Mouse (Mus musculus) retina, postnatal 1 day (tissue): ENCODE data around the gene Myo1e.

Source experiments
- DNase-seq: peaks from one replicate; pipeline ENCODE4 v3.0.0-alpha.2; 2012

The Myo1e gene

DNA sequence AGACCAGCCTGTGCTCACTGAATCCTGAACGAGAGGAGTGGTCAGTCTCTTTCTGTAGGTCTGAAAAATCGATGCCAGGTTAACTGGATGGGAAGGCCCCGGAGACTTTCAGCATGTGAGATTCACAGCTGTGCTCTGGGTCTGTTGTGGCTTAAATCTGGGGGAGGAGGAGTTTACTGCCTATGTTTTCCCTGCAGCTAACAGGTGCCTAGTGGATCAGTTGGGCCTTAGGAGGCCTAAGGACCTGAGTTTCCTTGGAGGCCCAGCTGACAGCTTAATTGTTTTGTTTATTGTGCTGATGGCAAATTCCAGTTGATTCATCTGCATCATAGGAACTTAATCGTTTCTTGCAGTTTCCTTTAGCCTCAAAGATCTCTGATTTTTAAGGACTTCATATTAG lies 16.0 kb downstream of the Myo1e start:
- DNase-seq: no peak

DNA sequence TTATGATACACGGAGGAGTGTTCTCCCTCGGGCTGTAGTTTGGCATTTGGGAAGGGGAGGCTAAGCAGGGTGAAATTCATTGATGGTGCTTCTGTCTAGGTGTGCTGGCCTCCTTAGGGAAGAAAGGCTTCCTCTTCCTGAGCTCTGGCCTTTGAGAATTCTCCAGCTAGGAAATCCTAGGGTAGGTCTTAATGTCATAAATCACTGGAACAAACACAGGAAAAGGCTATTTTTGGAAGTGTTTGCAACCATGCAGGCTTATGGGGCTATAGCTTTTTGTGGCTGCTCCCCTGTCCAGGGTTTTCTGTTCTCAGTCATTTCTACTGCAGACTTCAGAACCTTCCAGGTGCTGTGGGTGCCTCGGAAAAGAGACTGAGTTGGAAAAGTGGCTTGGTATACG lies 16.9 kb downstream of the Myo1e start:
- no peak for DNase-seq

DNA sequence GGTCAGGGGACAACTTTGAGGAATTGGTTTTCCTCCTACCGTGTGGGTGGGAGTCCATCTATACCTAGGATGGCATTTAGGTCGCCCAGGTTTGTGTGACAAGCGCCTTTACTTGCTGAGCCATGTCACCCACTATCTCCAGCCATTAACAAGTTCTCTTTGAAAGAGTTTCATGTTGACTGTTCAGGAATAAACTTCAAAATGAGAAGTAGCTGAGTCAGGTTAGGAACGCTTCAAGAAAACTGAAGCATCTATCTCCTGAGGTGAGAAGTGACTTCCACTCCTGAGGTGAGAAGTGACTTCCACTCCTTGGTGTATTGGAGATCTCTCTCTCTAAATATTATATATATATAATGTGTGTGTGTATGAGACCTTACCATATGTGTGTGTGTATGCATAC lies 19.2 kb downstream of the Myo1e start:
- no peak for DNase-seq

DNA sequence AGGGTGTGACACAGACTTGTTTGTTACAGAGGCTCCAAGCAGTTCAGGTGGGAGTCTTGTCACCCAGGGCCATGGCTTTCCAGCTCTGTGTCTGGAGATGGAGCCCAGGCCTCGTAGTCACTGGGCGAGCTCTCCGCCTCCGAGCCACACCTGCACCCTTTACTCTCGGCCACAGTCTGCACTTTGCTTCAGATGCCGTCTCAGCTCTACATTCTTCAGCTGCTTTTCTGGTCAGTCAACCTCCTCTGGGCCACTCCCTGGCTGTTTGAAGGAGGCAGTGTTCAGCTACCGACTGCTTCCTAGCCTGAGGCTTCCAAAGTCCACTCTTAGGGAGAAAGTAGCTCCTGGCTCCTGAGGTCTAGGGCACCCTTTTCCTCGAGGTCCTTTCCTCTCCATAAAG lies 22.7 kb downstream of the Myo1e start:
- DNase-seq: no peak

DNA sequence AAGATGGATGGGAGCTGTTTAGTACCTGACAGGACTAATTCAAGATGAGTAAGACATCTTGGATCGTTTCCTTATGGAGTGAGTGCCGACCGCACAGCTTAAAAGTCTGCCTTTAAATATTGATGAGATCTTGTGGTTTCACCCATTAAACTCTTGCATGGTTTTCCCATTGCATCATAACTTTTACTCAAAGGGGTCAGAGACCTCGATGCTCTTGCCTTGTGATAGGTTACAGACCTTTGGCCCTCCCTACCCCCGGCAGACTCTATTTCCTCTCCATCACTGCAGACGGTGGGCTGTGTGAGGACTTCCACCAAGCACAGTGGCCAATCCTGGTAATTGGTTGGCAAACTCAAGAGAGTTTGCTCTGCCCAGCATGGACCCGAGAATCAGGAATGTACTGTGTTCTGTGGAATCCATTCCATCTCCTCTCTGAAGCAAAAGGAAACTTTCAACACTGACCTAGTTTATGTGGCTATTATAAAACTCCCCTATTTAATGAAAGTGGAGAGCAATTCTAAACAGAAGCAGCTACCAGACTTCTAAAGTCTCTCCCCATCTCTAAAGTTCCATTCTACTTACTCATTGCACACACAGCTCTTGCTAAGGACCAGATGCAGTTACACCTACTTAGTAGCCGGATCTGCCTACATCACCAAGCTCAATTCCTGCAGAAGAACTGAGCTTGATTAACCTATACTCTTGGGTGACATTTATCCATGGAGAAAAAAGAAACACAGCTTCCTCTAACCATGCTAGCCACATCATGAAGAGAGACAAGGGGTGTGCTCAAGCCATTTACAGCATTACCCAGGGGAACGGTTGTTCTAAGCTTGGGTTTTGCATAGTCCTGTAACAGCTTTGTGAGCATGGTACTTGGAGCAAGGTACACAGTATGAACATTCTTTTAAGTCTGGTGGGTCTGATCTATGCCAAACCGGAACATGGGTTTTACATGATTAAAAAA lies 25.2 kb downstream of the Myo1e start:
- no peak for DNase-seq

DNA sequence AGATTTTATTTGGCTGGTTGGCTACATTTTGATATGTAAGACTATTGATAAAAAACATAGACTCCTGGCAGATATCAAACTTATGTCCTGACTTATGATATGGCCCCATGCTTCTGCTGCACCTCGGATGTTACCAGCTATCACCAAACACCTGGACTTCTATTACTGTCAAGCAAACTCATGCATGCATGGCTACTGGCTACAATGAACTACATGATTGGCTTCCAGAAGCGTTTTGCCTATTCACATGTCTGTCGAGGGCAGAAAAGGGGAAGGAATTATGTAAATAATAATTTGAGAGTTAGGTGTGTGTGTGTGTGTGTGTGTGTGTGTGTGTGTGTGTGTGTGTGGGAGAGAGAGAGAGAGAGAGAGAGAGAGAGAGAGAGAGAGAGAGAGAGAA lies 30.0 kb downstream of the Myo1e start:
- no peak for DNase-seq

DNA sequence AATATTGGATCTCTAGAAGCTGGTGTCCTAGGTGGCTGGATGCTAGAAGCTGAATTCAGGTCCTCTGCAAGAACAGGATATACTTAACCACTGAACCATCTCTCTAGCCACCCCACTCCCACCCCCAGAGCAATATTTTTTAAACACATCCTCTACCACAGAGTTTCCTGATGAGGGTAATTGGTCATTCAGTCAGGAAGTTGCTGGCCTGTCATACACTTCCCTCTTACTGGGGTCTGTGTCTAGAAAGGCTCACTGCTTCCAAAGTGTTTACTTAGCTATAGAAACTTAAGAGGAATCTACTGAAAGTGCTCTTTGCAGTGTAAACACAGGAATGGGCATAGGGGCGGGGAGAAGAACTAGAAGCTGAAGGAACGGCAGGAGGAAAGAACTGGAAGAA lies 30.4 kb downstream of the Myo1e start:
- no peak for DNase-seq

DNA sequence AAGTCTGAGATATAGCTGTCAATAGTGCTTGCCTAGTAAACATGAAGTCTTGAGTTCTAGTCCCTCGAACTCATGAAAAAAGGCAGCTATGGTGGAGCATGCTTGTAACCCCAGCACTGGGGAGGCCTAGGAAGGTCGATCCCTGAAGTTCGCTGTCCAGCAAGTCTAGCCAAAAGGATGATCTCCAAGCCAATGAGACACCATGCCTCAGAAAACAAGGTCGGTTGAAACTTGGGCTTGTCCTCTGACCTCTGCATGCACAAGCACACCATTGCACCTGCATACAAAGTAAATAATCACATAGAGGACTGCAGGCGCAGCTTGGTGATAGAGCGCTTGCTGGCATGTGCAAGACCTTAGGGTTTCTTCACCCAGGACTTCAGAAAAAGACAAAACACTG lies 31.2 kb downstream of the Myo1e start:
- DNase-seq: no peak

DNA sequence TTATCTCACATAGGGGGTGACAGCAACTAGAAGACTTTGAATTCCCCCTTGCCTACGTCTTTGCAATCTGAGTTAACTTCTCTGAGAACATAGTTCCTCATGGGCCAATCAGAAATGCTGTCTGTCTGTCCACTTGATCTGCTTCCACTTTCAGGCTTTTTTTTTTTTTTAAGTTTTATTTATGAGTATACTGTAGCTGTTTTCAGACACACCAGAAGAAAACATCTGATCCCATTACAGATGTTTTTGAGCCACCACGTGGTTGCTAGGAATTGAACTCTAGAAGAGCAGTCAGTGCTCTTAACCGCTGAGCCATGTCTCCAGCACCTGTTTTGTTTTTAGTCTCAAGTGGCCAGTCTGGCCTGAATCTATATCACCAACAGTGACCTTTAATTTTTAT lies 32.1 kb downstream of the Myo1e start:
- DNase-seq: no peak

DNA sequence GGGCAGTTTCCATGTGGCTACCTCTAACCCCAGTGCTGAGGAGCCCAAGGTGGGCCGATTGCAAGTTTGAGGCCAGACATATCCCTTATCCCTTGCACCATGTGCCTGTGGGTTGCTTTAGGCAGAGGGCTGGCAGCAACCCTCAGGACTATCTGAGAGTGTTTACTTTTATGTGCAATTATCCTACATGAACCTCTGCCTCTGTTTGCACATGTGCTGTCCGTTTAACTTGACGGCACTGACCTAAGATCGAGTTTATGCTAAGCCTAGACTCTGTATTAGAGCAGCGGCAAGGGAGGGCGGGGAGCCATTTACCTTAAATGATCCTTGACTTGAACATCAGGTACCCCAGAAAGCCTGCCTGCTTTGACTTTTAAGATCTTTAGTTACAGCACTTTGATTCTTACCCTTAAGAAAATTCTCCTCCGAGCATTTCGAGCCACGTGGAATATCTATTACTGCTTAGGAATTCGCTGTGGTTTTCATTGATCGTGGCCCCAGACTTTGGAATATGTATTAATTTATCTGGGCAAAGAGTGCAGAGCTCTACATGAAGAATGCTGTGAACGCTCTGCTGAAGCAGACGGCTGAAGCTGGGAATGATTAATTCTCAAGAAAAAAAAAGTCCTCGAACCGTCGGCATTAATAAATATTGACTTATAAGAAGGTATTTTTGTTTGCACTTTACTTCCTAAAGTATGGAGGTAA lies 33.7 kb downstream of the Myo1e start:
- no peak for DNase-seq

DNA sequence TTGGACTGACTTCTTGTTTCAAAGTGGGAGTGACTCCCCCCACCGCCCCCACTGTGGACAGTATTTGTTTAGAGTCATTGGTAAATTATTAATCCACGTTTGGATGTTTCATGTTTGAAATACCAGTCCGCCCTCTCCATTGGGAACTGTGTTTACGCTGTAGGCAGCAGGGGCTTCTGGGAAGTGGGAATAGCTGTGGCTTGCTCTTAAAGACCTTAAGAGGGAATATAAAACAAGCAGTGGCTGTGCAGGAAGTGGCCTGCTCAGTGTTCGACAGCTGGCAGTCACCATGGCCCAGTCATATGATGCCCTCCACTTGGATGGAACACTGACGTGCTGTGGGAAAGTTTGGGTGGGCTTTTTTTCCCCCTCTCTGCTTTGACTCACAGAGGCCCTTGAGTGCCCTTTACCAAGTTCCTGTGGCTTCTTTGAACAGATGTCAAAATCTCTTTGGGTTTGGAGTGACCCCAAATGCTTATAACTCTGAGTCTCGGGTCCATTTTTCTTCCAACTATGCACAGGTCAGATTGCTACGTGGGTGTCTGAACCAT lies 34.3 kb downstream of the Myo1e start:
- no peak for DNase-seq

DNA sequence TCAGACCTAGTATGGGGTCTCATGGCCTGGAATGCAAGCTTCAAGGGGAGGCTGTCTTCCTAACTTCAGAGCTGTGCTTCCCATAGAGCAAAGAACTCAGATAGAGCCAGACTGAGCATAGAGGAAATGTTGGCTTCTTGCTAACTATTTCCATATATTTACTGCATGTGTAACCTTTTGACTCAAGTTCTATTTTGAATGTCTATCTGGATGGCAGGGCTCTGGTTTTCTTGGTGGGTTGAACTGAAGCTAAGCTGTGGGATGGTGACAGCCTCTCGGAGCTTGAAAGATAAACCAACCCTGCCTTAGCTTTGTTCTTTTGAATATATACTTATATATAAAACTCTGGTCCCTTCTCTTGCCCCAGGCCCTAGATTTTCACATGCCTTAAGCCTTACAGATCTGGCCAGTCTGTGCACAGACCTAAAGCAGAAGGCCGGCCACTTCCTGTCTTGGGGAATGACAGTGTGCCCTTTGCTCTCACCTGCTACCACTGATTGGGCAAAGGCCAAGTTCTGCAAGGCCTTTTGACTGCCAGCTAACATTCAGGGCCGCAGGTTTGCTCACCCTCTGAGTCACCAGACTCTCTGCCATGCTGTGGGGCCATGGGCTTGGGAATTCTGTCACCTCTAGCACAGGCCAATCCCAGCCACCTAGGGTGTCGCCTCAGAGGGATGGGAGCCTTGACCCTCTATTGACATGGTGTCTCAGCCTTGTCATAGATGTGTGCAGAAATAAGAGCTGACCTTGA lies 35.1 kb downstream of the Myo1e start:
- DNase-seq: no peak

DNA sequence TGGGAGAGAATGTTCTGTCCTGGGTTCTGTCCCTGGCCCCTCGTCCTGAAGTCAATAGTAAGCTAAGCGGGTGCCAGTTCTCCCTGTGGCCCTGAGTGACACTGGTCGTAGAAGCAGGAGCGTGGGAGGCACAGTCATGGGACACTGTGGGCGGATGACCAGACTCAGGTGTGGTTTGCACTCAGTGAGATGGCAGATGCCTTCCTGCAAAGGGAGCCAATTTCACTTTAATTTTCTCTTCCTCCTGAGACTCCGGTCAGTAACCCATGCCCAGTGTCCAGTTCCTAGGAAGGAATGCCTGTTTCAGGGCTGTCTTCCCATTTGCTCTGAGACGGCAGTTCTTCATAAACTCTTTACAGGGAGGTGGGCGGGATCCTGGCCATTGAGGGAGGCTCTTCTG lies 36.1 kb downstream of the Myo1e start:
- no peak for DNase-seq

DNA sequence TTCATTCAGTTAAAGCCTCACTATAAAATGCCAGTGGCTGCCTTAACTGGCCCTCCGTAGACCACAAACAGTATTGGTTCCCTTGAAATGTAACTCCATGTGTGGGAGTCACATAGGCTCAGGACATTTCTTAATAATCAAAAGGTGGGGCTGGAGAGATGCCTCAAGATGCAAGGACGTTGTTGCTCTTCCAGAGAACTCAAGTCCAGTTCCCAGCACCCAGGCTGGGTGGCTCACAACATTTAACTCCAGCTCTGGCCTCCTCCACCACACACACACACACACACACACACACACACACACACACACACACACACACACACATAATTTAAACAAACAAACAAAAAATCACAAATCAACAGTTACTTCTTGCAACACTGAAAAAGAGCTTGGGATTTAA lies 36.6 kb downstream of the Myo1e start:
- no peak for DNase-seq

DNA sequence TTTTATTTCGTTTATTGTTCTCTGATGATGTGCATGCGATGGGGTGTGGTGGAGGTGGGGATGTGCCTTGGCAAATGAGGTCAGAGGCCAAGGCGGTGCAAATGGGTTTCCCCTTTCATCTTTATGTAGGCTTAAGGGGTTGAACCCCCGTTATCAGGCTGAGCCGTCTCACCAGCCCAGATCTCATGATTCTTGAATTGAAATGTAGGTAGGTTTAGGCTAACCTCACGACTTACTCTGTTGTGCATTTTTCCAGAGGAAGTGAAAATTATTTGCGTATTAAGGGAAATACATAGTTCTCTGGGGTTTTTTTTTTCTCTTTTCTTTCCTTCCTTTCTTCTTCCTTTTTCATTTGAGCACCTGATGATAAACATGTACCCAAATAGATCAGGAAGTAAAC lies 37.0 kb downstream of the Myo1e start:
- no peak for DNase-seq

DNA sequence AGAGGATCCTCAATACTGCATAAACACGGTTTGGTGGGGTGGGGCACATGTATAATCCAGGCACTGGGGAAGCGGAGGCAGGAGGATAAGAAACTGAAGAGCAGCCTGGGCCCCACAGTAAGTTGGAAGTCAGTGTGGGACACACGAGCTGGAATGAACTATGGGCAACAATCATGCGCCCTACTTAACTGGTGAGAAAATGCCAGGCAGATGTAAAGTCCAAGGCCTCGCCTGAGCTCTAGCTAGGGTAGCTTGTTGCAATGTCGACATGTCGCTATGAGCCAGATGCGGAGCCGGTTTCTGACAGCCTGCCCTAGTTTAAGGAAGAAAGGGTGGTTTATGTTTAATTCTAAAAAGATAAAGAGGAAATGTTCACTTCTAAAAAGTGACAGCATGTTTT lies 37.9 kb downstream of the Myo1e start:
- no peak for DNase-seq

DNA sequence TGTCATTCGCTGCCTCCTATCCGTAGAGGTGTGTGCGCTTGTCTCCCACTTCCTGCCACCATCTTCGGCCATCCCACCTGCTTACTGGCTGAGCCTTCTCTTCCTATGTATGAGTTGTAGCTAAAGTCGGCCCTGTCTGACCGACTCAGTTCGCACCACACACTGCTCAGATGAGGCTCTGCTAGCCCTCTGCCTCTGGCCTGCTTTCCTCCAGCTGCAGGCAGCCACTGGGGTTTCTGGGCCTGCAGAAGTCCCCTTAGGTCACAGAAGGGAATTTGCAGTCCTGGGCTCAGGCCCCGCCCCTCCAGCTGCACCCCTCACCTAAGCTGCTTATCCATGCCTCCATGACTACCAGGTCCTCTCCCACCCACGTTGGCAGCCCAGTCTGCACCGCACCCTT lies 39.3 kb downstream of the Myo1e start:
- peak; percentile 58 for DNase-seq

DNA sequence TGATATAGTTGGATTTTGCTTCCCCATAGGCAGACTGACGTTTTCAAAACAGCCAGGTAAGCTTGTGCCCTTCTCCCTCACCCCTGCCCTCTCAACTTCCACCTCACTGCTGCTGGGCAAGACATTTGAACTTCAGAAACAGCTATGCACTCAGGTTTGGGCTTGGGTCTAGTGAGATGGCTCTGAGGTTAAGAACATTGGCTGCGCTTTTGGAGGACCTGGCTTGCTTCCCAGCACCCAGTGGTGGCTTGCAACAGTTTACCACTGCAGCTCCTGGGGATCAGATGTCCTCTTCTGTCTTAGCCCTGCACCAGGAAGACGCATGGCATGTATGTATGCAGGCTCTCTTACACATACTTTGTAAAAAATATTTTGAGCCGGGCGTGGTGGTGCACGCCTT lies 40.9 kb downstream of the Myo1e start:
- DNase-seq: no peak

DNA sequence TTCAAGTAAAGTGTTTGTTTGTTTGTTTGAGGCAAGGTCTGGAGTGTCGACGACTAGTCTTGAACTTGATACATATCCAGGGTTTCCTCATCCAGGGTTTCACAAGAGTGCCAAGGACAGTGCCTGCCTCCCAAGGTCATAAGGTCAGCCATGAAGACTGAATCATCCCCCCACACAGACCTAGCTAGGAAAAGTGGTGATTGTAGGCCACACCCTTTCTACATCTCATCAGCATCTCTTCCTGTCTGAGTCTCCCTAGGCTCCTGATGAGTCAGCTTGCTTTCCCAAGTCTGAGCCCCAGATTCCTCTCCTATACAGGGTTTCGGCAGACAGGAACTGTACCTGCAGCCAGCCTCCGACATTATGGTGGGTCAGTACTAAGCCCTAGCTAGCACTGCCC lies 41.7 kb downstream of the Myo1e start:
- DNase-seq: no peak

DNA sequence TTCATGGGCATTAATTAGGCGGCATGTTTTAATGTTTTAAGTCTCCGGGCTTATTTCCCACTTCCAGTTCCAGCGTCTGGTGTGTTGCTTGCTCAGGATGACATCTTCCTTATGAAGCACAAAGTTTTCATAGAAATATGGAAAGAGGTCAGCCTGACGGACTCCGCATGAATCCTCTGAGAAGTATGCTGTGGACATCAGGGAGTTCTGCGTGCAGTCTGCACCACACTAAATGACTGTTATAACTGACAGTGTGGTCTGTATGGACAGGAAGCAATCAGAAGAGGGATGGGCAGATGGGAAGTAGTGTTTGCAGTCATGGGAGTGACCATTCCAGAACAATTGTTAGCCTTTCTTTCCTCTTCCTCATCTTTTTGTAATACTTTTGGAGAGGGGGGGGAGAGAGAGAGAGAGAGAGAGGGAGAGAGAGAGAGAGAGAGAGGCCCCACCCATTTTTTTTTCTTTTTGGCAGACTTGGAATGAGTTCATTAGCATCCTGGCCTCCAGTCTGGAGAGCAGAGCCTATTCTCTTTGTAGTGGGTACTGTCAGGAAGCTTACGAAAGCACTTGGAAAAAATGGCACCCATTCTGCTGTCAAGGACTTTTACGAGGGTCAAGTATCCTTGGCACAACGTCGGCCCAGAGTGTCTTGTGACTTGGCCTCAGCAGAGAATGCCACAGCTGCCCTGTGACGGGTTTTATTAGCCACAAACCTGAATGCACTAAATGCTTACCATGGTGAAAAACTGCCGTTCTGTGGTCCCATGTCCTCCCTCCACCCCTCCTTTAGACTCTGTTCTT lies 42.9 kb downstream of the Myo1e start:
- no peak for DNase-seq

DNA sequence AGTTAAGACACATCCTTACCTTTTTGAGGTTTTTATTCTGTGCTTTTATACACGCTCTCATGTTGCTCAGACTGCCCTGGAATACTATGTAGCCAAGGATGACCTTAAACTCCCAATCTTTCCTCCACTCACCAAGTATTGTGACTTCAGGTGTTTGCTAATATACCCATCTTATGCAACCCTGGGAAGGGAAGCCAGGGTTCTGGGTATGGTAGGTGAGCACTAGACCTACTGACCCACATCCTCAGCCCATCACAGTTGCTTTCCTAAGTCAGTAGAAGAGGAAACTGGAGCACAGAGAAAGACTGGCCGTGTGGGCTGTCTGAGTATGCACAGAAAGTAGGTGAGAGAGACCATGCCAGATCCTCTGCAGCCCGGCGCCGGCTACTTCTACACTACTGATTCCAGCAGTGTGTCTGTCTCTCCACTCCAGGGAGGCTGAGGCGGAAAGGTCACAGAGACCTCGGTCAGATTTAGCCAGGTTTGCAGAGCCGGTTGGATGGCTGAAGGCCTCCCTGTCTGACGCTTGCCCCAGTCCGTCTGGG lies 44.4 kb downstream of the Myo1e start:
- DNase-seq: no peak

DNA sequence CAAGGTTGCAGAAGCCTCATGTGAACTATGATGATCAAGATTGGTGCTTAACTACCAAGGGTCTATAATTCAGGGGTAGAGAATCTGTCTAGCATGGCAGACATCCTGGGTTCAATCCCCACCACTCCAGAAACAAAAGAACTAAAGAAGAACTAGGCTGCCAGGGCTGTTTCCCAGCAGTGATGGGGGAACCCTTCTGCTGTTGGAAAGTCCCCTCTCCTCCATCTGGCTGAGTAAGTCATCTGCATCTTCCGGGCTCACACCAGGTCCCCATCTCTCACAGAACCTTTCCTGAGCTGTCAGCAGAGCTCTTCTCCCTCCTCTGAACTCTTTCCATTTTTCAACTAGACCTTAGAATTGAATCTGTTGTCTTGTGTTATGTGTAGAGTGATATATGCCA lies 45.9 kb downstream of the Myo1e start:
- no peak for DNase-seq
